Mouse (Mus musculus) CH12.LX (cell line): ENCODE data around the gene Als2cl. TPM values are rescaled to one million over a fixed set of nuclear protein-coding genes. Genes with fewer than 3 reads are reported as not detected.

Experiments
- DNase-seq: peaks from one replicate; pipeline ENCODE4 v3.0.0-alpha.2; 2013; ENCODE audit errors: extremely low read depth
- H3K27ac ChIP-seq: 2 replicates; pipeline ENCODE4 v1.5.1; 2012; ENCODE audit warnings: low read depth, mild to moderate bottlenecking, control low read depth, moderate library complexity; ENCODE audit not compliant: insufficient read depth
- H3K27me3 ChIP-seq: replicated peaks from 2 replicates; pipeline ENCODE3; 2012; ENCODE audit warnings: inconsistent platforms
- H3K36me3 ChIP-seq, 2 experiments: replicated peaks in 1 of 2; 2 replicates each; pipeline versions ENCODE3 to v1.6.1; 2012; ENCODE audit warnings: inconsistent platforms in 1 of 2, low read length in 1 of 2, mild to moderate bottlenecking in 1 of 2, mixed read lengths in 1 of 2, moderate library complexity in 1 of 2; ENCODE audit not compliant: control insufficient read depth in 1 of 2, insufficient read depth in 1 of 2
- H3K4me1 ChIP-seq, 2 experiments: 2 replicates each; pipeline ENCODE4 v1.6.1; 2012; ENCODE audit warnings: inconsistent platforms in 1 of 2, moderate library complexity in 1 of 2; ENCODE audit not compliant: insufficient read depth in 2 of 2, control insufficient read depth in 1 of 2
- H3K4me2 ChIP-seq: 2 replicates; pipeline ENCODE4 v1.6.1; 2012; ENCODE audit warnings: low read depth, mild to moderate bottlenecking, control low read depth; ENCODE audit not compliant: poor library complexity, insufficient read depth, severe bottlenecking
- H3K4me3 ChIP-seq, 3 experiments: fragments of 150-350 bp in 1 of 3; sonication (generic) in 1 of 3; replicated peaks in 1 of 3; 2 replicates each; pipeline versions ENCODE3 to v1.5.1; 2011 to 2012; ENCODE audit warnings: low read depth in 2 of 3, low read length in 2 of 3, mild to moderate bottlenecking in 2 of 3, moderate library complexity in 2 of 3, control low read depth in 1 of 3, improper control_type of control experiment in 1 of 3, inconsistent platforms in 1 of 3, mixed read lengths in 1 of 3; ENCODE audit not compliant: poor library complexity in 1 of 3
- H3K79me2 ChIP-seq: replicated peaks from 2 replicates; pipeline ENCODE4 v1.6.1; 2012; ENCODE audit warnings: mild to moderate bottlenecking, moderate library complexity; ENCODE audit not compliant: control insufficient read depth, poor library complexity, insufficient read depth, severe bottlenecking; ENCODE audit errors: extremely low read depth
- H3K9ac ChIP-seq: 2 replicates; pipeline ENCODE4 v1.6.1; 2012; ENCODE audit warnings: low read depth, mild to moderate bottlenecking, control low read depth, moderate library complexity; ENCODE audit not compliant: insufficient read depth
- H3K9me3 ChIP-seq: replicated peaks from 2 replicates; pipeline ENCODE3; 2012; ENCODE audit warnings: low read length, inconsistent platforms, mixed read lengths
- ELF1 ChIP-seq: IDR thresholded peaks from 2 replicates; pipeline ENCODE4 v1.6.1; 2014; ENCODE audit warnings: low read depth, mild to moderate bottlenecking, inconsistent platforms, low read length, improper control_type of control experiment
- EP300 ChIP-seq: IDR thresholded peaks from 2 replicates; pipeline ENCODE4 v1.6.1; 2011; ENCODE audit warnings: low read length, improper control_type of control experiment
- KAT2A ChIP-seq: IDR thresholded peaks from 2 replicates; pipeline ENCODE4 v1.6.1; 2012; ENCODE audit warnings: low read length, improper control_type of control experiment, inconsistent platforms; ENCODE audit not compliant: insufficient replicate concordance
- MAFK ChIP-seq: IDR thresholded peaks from 2 replicates; pipeline ENCODE4 v1.6.1; 2011; ENCODE audit warnings: low read length, improper control_type of control experiment; ENCODE audit not compliant: insufficient replicate concordance
- MAZ ChIP-seq: IDR thresholded peaks from 2 replicates; pipeline ENCODE4 v1.6.1; 2012; ENCODE audit warnings: low read depth, mild to moderate bottlenecking, inconsistent platforms, low read length, improper control_type of control experiment, moderate library complexity
- NELFE ChIP-seq: IDR thresholded peaks from 2 replicates; pipeline ENCODE4 v1.6.1; 2011; ENCODE audit warnings: low read depth, low read length, improper control_type of control experiment
- NRF1 ChIP-seq: IDR thresholded peaks from 2 replicates; pipeline ENCODE4 v1.6.1; 2014; ENCODE audit warnings: low read depth, mild to moderate bottlenecking, inconsistent platforms, low read length, improper control_type of control experiment, moderate library complexity
- PAX5 ChIP-seq: IDR thresholded peaks from 2 replicates; pipeline ENCODE4 v1.6.1; 2012; ENCODE audit warnings: low read length, inconsistent platforms, mixed read lengths
- RAD21 ChIP-seq: IDR thresholded peaks from 2 replicates; pipeline ENCODE4 v1.6.1; 2011; ENCODE audit warnings: low read depth, mild to moderate bottlenecking, low read length, improper control_type of control experiment, moderate library complexity
- RCOR1 ChIP-seq: conservative IDR thresholded peaks from 2 replicates; pipeline ENCODE4 v1.6.1; 2012; ENCODE audit warnings: low read depth, mild to moderate bottlenecking, inconsistent platforms, low read length, improper control_type of control experiment
- SIN3A ChIP-seq: IDR thresholded peaks from 2 replicates; pipeline ENCODE4 v1.6.1; 2012; ENCODE audit warnings: low read length, improper control_type of control experiment, inconsistent platforms
- SMC3 ChIP-seq: IDR thresholded peaks from 2 replicates; pipeline ENCODE4 v1.6.1; 2011; ENCODE audit warnings: low read depth, low read length, improper control_type of control experiment
- TBP ChIP-seq: conservative IDR thresholded peaks from 2 replicates; pipeline ENCODE4 v1.6.1; 2011; ENCODE audit warnings: low read depth, low read length, improper control_type of control experiment
- TCF12 ChIP-seq: IDR thresholded peaks from 2 replicates; pipeline ENCODE4 v1.6.1; 2014; ENCODE audit warnings: low read depth, mild to moderate bottlenecking, inconsistent platforms, low read length, improper control_type of control experiment
- USF2 ChIP-seq: conservative IDR thresholded peaks from 2 replicates; pipeline ENCODE4 v1.6.1; 2011; ENCODE audit warnings: low read depth, low read length, improper control_type of control experiment
- ZC3H11A ChIP-seq: IDR thresholded peaks from 2 replicates; pipeline ENCODE4 v1.6.1; 2012; ENCODE audit warnings: low read depth, mild to moderate bottlenecking, inconsistent platforms, low read length, improper control_type of control experiment
- ZKSCAN1 ChIP-seq: IDR thresholded peaks from 2 replicates; pipeline ENCODE4 v1.6.1; 2012; ENCODE audit warnings: low read depth, inconsistent platforms, low read length, improper control_type of control experiment, borderline replicate concordance
- ZMIZ1 ChIP-seq: IDR thresholded peaks from 2 replicates; pipeline ENCODE4 v1.6.1; 2012; ENCODE audit warnings: low read depth, mild to moderate bottlenecking, inconsistent platforms, low read length, improper control_type of control experiment
- dilution Hi-C: fragments of 300-500 bp; cut with MboI; formaldehyde crosslinking; loops from 2 replicates; pipeline ENCODE4 v1.14.3; 2020; ENCODE audit warnings: low sequenced_read_pairs; ENCODE audit not compliant: extremely low pct_unique_long_range_greater_than_20kb, extremely low pct_ligation_motif_present
- in situ Hi-C: fragments of 300-500 bp; cut with MboI; formaldehyde crosslinking; loops from 3 replicates; pipeline ENCODE4 v1.14.3; 2019; ENCODE audit warnings: low sequenced_read_pairs, low pct_ligation_motif_present, low pct_unique_long_range_greater_than_20kb, mixed read lengths
- polyA plus RNA-seq: library from polyadenylated mRNA; unstranded; fragments of >175 nt; gene quantifications from 2 replicates; pipeline ENCODE4 v1.2.1, GENCODE M21; 2012; ENCODE audit warnings: low read depth; ENCODE audit not compliant: insufficient read length
- total RNA-seq, 2 experiments: library from RNA; depleted of rRNA; stranded (reverse); fragments of 300-350 nt in 1 of 2; fragments of >200 nt in 1 of 2; gene quantifications; 2 replicates each; pipeline ENCODE4 v1.2.3; 2012 to 2014

Gene Als2cl
- total and polyA plus RNA-seq, 3 experiments: 2.4 to 3.4 (median 2.5) TPM

GRCm38 (mm10) chr9:110875288-110875695 lies 4.4 kb upstream of the Als2cl start:
- peaks cover 17% of the 10 kb centered on the region for H3K27me3 ChIP-seq
- dilution Hi-C loops (no loop called here), in situ Hi-C loops (loop anchor here (5.0 kb wide), 1 partner anchor 148 kb away; no protein-coding TSS in a partner anchor)
- no peak for DNase-seq
- H3K4me1 ChIP-seq: no peaks in the 10 kb centered on the region
- no peak overlapping the region for H3K27ac ChIP-seq
- no peak overlapping the region for H3K4me2 ChIP-seq
- H3K36me3 ChIP-seq: no peaks in the 10 kb centered on the region
- TF ChIP-seq SIN3A: no peak
- TF ChIP-seq KAT2A: no peak
- no peak for TF ChIP-seq MAFK
- no peak for TF ChIP-seq NRF1
- no peak for TF ChIP-seq ZMIZ1
- no peak for TF ChIP-seq ZKSCAN1
- TF ChIP-seq TCF12: no peak
- TF ChIP-seq EP300: no peak
- TF ChIP-seq TBP: no peak
- TF ChIP-seq USF2: no peak
- TF ChIP-seq MAZ: no peak
- no peak overlapping the region for H3K4me3 ChIP-seq
- H3K9ac ChIP-seq: no peak overlapping the region
- H3K79me2 ChIP-seq: no peaks in the 10 kb centered on the region
- H3K9me3 ChIP-seq: no peaks in the 10 kb centered on the region

DNA sequence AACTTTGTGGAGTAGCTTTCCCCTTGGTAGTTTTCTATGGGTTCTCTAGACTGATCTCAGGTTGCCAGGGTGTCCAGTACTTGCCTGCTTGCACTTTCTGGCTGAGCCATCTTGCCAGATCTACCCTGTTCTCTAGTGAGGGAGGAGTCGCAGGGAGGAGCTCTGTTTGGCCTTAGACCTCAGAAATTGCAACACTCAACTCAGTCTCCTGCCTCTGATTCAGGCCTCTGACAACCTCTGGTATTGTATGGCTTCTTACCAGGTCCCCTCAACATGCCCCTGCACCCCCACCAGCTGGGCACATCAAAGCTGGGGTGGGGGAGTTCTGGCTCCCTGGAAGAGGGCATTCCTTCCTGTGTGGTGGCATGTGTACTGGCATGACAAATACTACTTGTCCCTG lies 2.3 kb upstream of the Als2cl start:
- TF ChIP-seq ZMIZ1: no peak
- TF ChIP-seq RCOR1: no peak
- TF ChIP-seq EP300: no peak
- no peak for TF ChIP-seq ELF1
- TF ChIP-seq ZKSCAN1: no peak
- TF ChIP-seq RAD21: no peak
- no peak for TF ChIP-seq PAX5
- TF ChIP-seq SMC3: no peak
- no peak for TF ChIP-seq NELFE
- TF ChIP-seq ZC3H11A: no peak

More for the DNA sequence above, 2.3 kb upstream of the Als2cl start:
- Histone ChIP-seq H3K9me3 (no peaks in the 10 kb centered on the region), H3K4me1 (no peaks in the 10 kb centered on the region), H3K27ac (no peak overlapping the region), H3K9ac (no peak overlapping the region), H3K79me2 (no peaks in the 10 kb centered on the region), H3K27me3 (peaks cover 29% of the 10 kb centered on the region), H3K36me3 (no peaks in the 10 kb centered on the region), H3K4me2 (no peak overlapping the region), H3K4me3 (no peak overlapping the region)
- in situ Hi-C loops: loop anchor here (5.0 kb wide), 1 partner anchor 150 kb away; no protein-coding TSS in a partner anchor
- dilution Hi-C loops: no loop called here
- no peak for DNase-seq
